Mouse (Mus musculus) lung, postnatal 0 days (tissue): Measurements from ENCODE around the gene 1500009L16Rik. TPM values are rescaled to one million over a fixed set of nuclear protein-coding genes. Genes with fewer than 3 reads are reported as not detected.

Source experiments
- ATAC-seq: fragments of 200-750 bp; cut with Nextera tagmentation; 2 replicates; pipeline ENCODE4 v1.8.0; 2017; ENCODE audit warnings: moderate library complexity
- DNase-seq: peaks from one replicate; pipeline ENCODE4 v3.0.0-alpha.2; 2016; ENCODE audit warnings: low spot score
- H3K27ac ChIP-seq: fragments of 300-500 bp; sonication (generic); 2 replicates; pipeline ENCODE4 v1.5.1; 2014; ENCODE audit warnings: antibody characterized with exemption, mild to moderate bottlenecking, low read length, mixed read lengths
- H3K27me3 ChIP-seq: fragments of 300-500 bp; sonication (generic); replicated peaks from 2 replicates; pipeline ENCODE4 v1.6.1; 2014; ENCODE audit warnings: low read length, mixed read lengths; ENCODE audit not compliant: insufficient read depth
- H3K36me3 ChIP-seq: fragments of 300-500 bp; sonication (generic); 2 replicates; pipeline ENCODE4 v1.6.1; 2014; ENCODE audit warnings: low read length, mixed read lengths; ENCODE audit not compliant: insufficient read depth
- H3K4me1 ChIP-seq: fragments of 300-500 bp; sonication (generic); 2 replicates; pipeline ENCODE4 v1.6.1; 2014; ENCODE audit warnings: antibody characterized with exemption, low read depth, low read length, mixed read lengths; ENCODE audit not compliant: insufficient read depth
- H3K4me2 ChIP-seq: fragments of 300-500 bp; sonication (generic); replicated peaks from 2 replicates; pipeline ENCODE4 v1.6.1; 2014; ENCODE audit warnings: low read depth, mild to moderate bottlenecking, low read length, moderate library complexity, mixed read lengths
- H3K4me3 ChIP-seq: fragments of 300-500 bp; sonication (generic); 2 replicates; pipeline ENCODE4 v1.5.1; 2014; ENCODE audit warnings: low read depth, low read length
- H3K9ac ChIP-seq: fragments of 300-500 bp; sonication (generic); replicated peaks from 2 replicates; pipeline ENCODE4 v1.6.1; 2014; ENCODE audit warnings: low read depth, mild to moderate bottlenecking
- H3K9me3 ChIP-seq: fragments of 300-500 bp; sonication (generic); 2 replicates; pipeline ENCODE4 v1.6.1; 2016; ENCODE audit warnings: low read length, mixed read lengths
- CTCF ChIP-seq: IDR thresholded peaks from 2 replicates; pipeline ENCODE4 v1.5.1; 2016; ENCODE audit warnings: antibody characterized with exemption, mild to moderate bottlenecking
- EP300 ChIP-seq: IDR thresholded peaks from 2 replicates; pipeline ENCODE4 v1.6.1; 2016; ENCODE audit warnings: antibody characterized with exemption, mild to moderate bottlenecking, control low read depth
- WGBS: fragments of 180-500 bp; shearing (Covaris S2); extraction: QIAGEN DNeasy Blood & Tissue Kit; methylation state at CpG from one replicate; pipeline ENCODE4 v1.1.7; 2014; 5-methylcytosine and 5-hydroxymethylcytosine counted together
- polyA plus RNA-seq: library from polyadenylated mRNA; unstranded; fragments of >200 nt; fragmentation: Nextera tagmentation; extraction: Ambion mirVana; gene quantifications from 2 replicates; pipeline ENCODE4 v1.2.1, GENCODE M21; 2015

Gene 1500009L16Rik
- polyA plus RNA-seq, 1 experiment from 2014 or later: 21.5 TPM

DNA sequence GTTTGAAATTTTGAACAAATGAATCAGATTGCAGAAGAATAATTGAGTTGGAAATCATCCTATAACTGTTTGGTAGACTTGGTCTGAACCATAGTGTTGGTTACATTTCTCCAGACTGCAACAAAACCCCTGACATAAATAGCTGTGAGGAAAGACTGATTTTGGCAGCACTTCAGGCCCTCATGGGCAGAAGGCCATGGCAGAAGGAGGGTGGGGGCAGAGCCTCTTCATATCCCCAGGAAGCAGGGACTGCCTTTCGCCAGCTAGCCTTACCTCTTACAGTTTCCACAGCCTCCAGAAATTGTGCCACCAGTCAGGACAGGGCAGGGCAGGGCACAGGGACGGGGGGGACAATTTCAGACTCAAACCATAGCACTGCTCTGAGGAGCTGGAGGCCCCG lies 22.0 kb downstream of the 1500009L16Rik start:
- Histone ChIP-seq H3K27ac (peak overlapping the region; percentile 32; the same call in 1 of the 2 replicates), H3K9ac (no peak overlapping the region), H3K27me3 (no peaks in the 10 kb centered on the region), H3K9me3 (peaks cover 4% of the 10 kb centered on the region; the same call in 1 of the 2 replicates), H3K4me2 (no peak overlapping the region), H3K4me1 (no peaks in the 10 kb centered on the region), H3K36me3 (no peaks in the 10 kb centered on the region), H3K4me3 (no peak overlapping the region)
- WGBS: 45% methylated on average over 3 of the region's 3 CpGs
- no peak for TF ChIP-seq CTCF
- TF ChIP-seq EP300: no peak
- ATAC-seq (peak; percentile 77), DNase-seq (peak; percentile 56)

DNA sequence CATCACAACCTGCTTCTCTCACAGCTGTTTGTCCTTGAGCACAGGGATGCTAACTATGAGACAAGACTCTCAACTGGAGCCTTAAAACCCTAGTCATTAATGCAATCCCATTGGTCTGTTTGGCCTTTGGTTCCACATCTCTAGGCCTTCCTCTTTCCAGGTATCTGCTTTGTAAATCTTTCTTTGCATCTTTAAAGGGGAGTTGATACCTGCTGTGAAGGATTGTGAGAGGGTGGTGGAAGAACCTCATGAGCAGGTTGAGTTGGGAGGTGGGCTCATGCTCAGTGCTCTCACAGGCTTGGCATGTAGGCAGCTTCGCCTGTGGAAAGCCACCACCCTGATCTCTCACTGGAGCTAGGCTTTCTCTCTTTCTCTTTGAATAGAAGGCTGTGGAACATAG lies 30.4 kb downstream of the 1500009L16Rik start:
- Histone ChIP-seq H3K9ac (no peak overlapping the region), H3K4me1 (0 out of 2 replicates have a peak, but pooled peaks cover 2% of the 10 kb centered on the region), H3K27me3 (no peaks in the 10 kb centered on the region), H3K9me3 (no peaks in the 10 kb centered on the region), H3K36me3 (no peaks in the 10 kb centered on the region), H3K4me2 (no peak overlapping the region), H3K27ac (no peak overlapping the region), H3K4me3 (no peak overlapping the region)
- ATAC-seq (no peak), DNase-seq (no peak)
- TF ChIP-seq CTCF (no peak), EP300 (no peak)
- WGBS: 81% methylated on average over 1 of the region's 1 CpGs

GRCm38 (mm10) chr10:83757343-83757962 lies 34.8 kb downstream of the 1500009L16Rik start:
- ATAC-seq (peak; percentile 62), DNase-seq (peak; percentile 65)
- no peak overlapping the region for H3K9ac ChIP-seq
- TF ChIP-seq CTCF: no peak
- H3K9me3 ChIP-seq: no peaks in the 10 kb centered on the region
- no peaks in the 10 kb centered on the region for H3K36me3 ChIP-seq
- H3K4me3 ChIP-seq: no peak overlapping the region
- 44% methylated on average over 17 of the region's 17 CpGs for WGBS
- H3K4me2 ChIP-seq: no peak overlapping the region
- 0 out of 2 replicates have a peak, but pooled peaks cover 2% of the 10 kb centered on the region for H3K4me1 ChIP-seq
- no peaks in the 10 kb centered on the region for H3K27me3 ChIP-seq
- H3K27ac ChIP-seq: no peak overlapping the region

GRCm38 (mm10) chr10:83758732-83759131 lies 36.1 kb downstream of the 1500009L16Rik start:
- no peak for ATAC-seq
- no peak for TF ChIP-seq EP300
- TF ChIP-seq CTCF: no peak
- Histone ChIP-seq H3K9me3 (no peaks in the 10 kb centered on the region), H3K36me3 (no peaks in the 10 kb centered on the region), H3K4me3 (no peak overlapping the region), H3K27me3 (no peaks in the 10 kb centered on the region), H3K27ac (no peak overlapping the region), H3K4me1 (0 out of 2 replicates have a peak, but pooled peaks cover 2% of the 10 kb centered on the region), H3K9ac (no peak overlapping the region), H3K4me2 (no peak overlapping the region)
- WGBS: 82% methylated on average over 13 of the region's 13 CpGs
- no peak for DNase-seq

DNA sequence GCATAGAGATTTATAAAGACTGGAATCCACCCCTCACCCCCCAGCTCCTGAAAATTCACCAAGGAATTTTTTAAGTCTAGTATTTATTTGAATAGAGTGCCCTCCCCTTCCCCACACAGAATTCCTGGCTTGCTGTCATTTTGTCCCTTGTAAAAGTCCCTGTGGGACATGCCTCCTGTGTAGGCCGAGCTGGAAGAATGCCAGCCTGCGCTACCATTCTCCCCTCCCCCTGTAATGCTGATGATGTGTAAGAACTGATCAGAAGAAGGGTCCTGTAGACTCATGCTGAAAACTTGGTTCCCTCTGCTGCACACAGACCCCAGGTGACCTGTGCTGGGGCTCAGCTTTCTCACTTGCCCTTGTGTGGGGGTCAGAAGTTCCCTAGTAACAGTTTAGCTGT lies 37.9 kb downstream of the 1500009L16Rik start:
- 0 out of 2 replicates have a peak, but pooled peaks cover 2% of the 10 kb centered on the region for H3K4me1 ChIP-seq
- ATAC-seq (0 out of 2 replicates have a peak, but pooled peaks have one; percentile 28), DNase-seq (peak; percentile 32)
- H3K27me3 ChIP-seq: no peaks in the 10 kb centered on the region
- no peak overlapping the region for H3K27ac ChIP-seq
- TF ChIP-seq EP300 (no peak), CTCF (no peak)
- H3K4me3 ChIP-seq: no peak overlapping the region
- 37% methylated on average over 2 of the region's 2 CpGs for WGBS
- no peak overlapping the region for H3K9ac ChIP-seq
- no peaks in the 10 kb centered on the region for H3K36me3 ChIP-seq
- no peaks in the 10 kb centered on the region for H3K9me3 ChIP-seq
- no peak overlapping the region for H3K4me2 ChIP-seq

- DNase-seq (no peak), ATAC-seq (no peak)
- Histone ChIP-seq H3K27ac (no peak overlapping the region), H3K4me1 (no peaks in the 10 kb centered on the region), H3K27me3 (no peaks in the 10 kb centered on the region), H3K9me3 (no peaks in the 10 kb centered on the region), H3K36me3 (no peaks in the 10 kb centered on the region), H3K9ac (no peak overlapping the region), H3K4me3 (no peak overlapping the region), H3K4me2 (no peak overlapping the region)
- TF ChIP-seq EP300 (no peak), CTCF (no peak)
- 80% methylated on average over 4 of the region's 4 CpGs for WGBS
Observed at GRCm38 (mm10) chr10:83763891-83764290, 41.2 kb downstream of the 1500009L16Rik start.
